Mouse (Mus musculus) cortical plate, adult 2 months (tissue): ENCODE data around the gene Ddx28.

Experiments
- CTCF ChIP-seq: fragments of 200-500 bp; IDR thresholded peaks from 2 replicates; pipeline ENCODE4 v1.5.1; 2011; ENCODE audit warnings: mild to moderate bottlenecking, control low read depth, low read length; ENCODE audit not compliant: insufficient read depth; ENCODE audit errors: extremely low read depth
- POLR2A ChIP-seq: fragments of 200-500 bp; IDR thresholded peaks from 2 replicates; pipeline ENCODE4 v1.6.1; 2011; ENCODE audit warnings: mild to moderate bottlenecking, low read length, control low read depth; ENCODE audit not compliant: insufficient read depth; ENCODE audit errors: extremely low read depth

DNA sequence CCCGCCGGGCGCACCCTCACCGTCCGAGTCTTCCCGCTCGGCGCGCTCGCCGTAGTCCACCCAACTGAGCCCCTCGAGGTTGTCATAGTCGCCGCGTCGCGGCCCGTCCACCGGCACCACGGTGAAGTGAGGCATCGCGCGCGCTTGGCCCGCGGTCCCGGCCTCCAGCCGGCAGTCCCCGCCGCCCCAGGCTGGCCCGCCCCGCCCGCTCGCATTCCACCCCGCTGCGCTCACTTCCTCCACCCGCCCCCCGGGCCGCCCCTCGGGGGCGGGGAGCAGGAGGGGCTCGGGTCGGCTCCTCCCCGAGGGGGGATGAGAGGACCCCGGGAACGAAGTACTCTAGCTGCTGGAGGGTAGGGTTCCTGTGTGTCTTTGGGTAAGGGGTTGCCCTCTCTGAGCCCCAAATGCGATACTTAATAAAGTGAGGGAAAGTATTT is 45.8 kb downstream of the Ddx28 start, which contains the start of gene Slc12a4:
- TF ChIP-seq CTCF (no peak), POLR2A (no peak)
